Mouse (Mus musculus) brain, adult 2 months (tissue): ENCODE data around the gene Fam83g.
A peak's percentile ranks its signal among the peaks of the same experiment; 100 is the strongest.

ENCODE experiments used
- DNase-seq: peaks from one replicate; pipeline ENCODE4 v3.0.0; 2011; ENCODE audit warnings: low read depth, low spot score

Fam83g gene

GRCm38 (mm10) chr11:61674151-61674838 is 9.6 kb upstream of the Fam83g start:
- peak; percentile 55 for DNase-seq

DNA sequence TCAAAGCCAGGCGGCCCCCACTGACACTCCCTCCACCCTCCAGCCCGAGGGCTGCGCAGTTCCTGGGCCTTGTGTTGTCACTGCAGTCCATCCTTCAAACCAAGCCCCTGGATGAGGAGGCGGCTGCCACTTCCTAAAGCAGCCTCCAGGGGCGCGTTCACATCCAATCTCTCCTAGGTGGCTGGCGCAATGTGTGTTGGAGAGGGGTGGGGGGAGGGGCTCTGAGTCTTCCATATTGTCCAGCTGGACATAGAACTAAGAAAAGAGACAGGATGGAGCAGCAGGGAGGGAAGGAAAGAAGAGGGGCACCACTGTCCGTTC is 9.1 kb upstream of the Fam83g start:
- DNase-seq: peak; percentile 36

- DNase-seq: no peak
Observed at GRCm38 (mm10) chr11:61675332-61675731, 8.6 kb upstream of the Fam83g start.

DNA sequence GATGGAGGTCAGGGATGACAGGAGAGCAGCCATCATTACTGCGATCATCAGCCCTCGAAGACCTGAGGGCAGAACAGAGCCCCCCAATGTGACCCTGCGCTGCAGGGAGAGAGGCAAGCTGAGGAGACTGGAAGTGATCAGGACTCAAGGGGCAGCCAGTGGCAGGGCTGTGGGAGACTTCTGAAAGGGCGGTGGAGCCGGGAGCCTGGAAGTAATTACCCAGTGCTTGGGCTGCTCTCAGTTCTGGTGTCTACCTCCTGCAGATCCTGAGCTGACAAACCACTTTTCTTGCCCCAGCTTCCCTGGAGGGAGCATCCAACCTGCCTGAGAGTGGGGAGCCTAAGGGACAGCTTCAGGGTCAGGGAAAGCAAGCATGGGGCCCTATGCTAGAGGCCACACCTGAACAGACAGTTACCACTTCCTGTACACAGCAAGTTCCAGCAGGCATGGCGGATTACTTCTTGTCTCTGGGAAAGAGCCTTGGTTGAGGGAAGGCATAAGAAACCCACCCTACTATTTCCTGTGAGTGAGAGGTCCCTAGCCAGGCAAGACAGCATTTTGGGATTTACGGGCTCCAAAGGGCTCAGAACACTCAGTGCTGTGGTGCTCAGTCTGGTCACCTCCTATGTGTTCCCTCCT is 7.6 kb upstream of the Fam83g start:
- DNase-seq: no peak

- no peak for DNase-seq
Observed at GRCm38 (mm10) chr11:61677709-61678108, 6.2 kb upstream of the Fam83g start.

GRCm38 (mm10) chr11:61679091-61679866 is 4.6 kb upstream of the Fam83g start:
- no peak for DNase-seq

DNA sequence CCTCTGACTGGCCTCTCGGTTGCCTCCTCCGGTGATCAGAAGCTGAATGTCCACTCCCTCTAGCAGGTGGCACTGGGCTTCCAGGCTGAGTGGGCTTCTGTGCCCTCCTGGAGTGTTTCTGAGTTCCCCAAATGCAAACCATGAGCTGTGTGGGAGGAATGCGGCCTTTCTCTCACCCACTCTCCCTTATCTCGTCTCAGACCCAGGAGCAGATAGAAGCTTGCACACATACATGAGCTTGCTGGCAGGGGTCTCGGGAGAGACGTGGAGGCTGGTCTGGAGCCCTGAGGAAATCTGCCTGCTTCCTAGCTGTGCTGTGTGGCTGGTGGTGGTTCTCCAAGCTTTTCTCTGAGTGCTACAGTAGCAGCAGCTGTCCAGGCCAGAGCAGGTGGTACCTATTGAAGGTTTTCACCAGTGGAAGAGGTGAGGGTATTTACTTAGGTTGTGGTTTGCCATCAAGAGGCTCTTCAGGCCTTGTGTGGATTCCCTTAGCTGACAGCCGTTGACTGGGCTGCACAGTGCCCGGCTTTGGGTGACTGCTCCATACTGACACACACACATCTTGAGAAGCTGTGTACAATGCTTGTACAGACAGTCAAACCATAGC is 1.3 kb downstream of the Fam83g start:
- DNase-seq: no peak

DNA sequence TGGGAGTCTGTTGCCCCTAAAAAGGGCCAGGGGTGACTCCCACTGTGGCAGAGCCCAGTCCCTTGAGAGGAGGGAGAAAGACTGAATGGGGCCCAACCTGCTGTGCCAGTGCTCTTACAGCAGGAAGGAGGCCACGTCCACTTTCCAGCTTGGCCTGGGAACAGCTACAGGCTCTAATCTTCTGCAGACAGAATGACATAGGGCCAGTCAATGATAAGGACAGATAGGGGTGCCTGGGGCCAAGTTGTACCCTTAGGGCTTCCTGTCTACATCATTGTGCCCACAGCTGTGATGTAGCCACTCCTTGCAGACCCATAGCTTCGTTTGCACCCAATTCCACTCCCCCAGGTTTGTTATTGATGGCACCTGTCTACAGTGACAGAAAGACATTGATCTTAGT is 2.2 kb downstream of the Fam83g start:
- no peak for DNase-seq

DNA sequence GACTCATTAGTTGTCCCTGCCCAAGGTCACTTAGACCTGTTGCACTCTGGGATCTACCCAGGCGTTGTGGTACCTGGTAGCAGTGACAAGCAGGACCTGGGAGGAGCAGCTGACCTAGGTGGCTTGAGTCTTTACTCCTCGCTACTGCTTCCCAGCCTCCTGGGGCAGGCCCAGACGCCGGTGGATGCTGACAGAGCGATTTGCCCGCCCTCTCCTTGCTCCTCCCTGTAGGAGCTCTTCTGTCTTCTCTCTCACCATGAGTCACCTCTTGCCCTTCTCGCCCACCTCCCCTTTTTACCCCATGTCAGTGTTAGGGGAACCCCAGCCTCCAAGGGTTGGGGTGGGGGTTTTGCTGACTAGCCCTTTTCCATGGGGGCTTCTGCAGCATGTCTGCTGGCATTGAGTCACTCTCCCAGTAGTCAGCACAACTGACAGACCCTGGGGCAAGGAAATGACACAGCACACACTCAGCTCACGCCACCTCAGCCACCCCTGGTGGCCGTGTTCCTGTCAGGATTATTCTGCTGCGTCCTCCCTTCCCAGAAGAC is 3.1 kb downstream of the Fam83g start:
- no peak for DNase-seq

- no peak for DNase-seq
Observed at GRCm38 (mm10) chr11:61687595-61687994, 3.7 kb downstream of the Fam83g start.

DNA sequence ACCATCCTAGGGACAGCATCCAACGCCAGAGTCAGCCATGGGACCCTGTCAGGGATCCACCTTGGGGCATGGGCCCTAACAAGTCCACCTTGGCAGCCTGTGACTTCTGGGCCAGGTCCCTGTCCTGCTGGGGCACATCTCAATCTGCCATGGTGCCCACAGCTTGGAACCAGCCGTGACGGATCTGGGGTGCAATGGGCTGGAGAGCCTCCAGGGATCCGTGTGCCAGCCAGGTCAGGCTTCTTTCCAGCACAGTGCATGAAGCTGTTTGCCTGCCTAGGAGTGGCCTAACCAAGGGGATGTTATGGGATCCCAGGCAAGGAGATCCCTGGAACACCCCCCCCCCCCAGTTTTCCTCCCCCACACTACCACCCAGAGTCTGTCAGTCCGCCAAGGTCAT is 9.1 kb downstream of the Fam83g start:
- DNase-seq: peak; percentile 54

- DNase-seq: no peak
Observed at GRCm38 (mm10) chr11:61698852-61699251, 15.0 kb downstream of the Fam83g start.

- DNase-seq: no peak
Observed at GRCm38 (mm10) chr11:61699460-61699859, 15.6 kb downstream of the Fam83g start.

- DNase-seq: peak; percentile 52
Observed at GRCm38 (mm10) chr11:61699933-61700332, 16.0 kb downstream of the Fam83g start.

GRCm38 (mm10) chr11:61701696-61702095 is 17.8 kb downstream of the Fam83g start:
- DNase-seq: no peak

GRCm38 (mm10) chr11:61702494-61702893 is 18.6 kb downstream of the Fam83g start:
- peak; percentile 22 for DNase-seq

- DNase-seq: no peak
Observed at GRCm38 (mm10) chr11:61705581-61705980, 21.7 kb downstream of the Fam83g start.

DNA sequence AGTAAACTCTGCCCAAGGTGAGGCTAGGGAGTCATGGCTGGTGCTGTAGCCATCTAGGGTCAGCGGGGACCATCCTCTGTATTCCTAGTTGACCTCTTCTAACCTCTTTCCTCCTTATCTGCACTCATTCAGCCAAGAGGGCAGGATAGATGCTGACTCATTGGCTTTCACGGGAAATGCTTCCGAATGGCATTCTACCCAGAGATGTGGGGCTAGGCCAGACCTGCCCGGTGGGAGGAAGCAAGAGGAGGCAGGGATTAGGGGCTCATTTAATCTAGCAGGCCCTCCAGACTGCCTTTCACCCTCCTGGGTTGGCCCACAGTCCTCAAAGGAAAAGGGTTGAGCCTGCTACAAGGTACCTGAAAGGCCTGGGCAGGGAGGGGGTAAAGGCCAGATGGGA is 22.3 kb downstream of the Fam83g start:
- DNase-seq: no peak

- no peak for DNase-seq
Observed at GRCm38 (mm10) chr11:61708928-61709327, 25.0 kb downstream of the Fam83g start.

- no peak for DNase-seq
Observed at GRCm38 (mm10) chr11:61713157-61713855, 29.4 kb downstream of the Fam83g start.

- peak; percentile 95 for DNase-seq
Observed at GRCm38 (mm10) chr11:61714346-61715117, 30.6 kb downstream of the Fam83g start.
